Mouse (Mus musculus) myocyte (in vitro differentiated cells): Measurements from ENCODE around the gene Ptbp1. TPM values are rescaled to one million over a fixed set of nuclear protein-coding genes. Genes with fewer than 3 reads are reported as not detected.

ENCODE experiments used
- H3K27me3 ChIP-seq: one replicate; pipeline ENCODE4 v1.6.1; 2011; ENCODE audit not compliant: control insufficient read depth, insufficient read depth, insufficient read length
- H3K36me3 ChIP-seq: one replicate; pipeline ENCODE4 v1.6.1; 2011; ENCODE audit not compliant: control insufficient read depth, insufficient read depth
- H3K4me2 ChIP-seq: one replicate; pipeline ENCODE4 v1.6.1; 2011; ENCODE audit warnings: low read depth, control low read depth
- H3K4me3 ChIP-seq: one replicate; pipeline ENCODE4 v1.5.1; 2011; ENCODE audit warnings: mild to moderate bottlenecking, control low read depth, moderate library complexity
- H3K79me2 ChIP-seq: one replicate; pipeline ENCODE4 v1.6.1; 2011; ENCODE audit not compliant: control insufficient read depth, insufficient read depth
- H3ac ChIP-seq: one replicate; pipeline ENCODE4 v1.6.1; 2011; ENCODE audit not compliant: control insufficient read depth, insufficient read length
- CEBPB ChIP-seq: IDR thresholded peaks from 2 replicates; pipeline ENCODE4 v1.6.1; 2011; ENCODE audit warnings: mild to moderate bottlenecking, moderate library complexity; ENCODE audit not compliant: poor library complexity, insufficient read depth, severe bottlenecking
- E2F4 ChIP-seq: IDR thresholded peaks from one replicate; pipeline ENCODE4 v1.6.1; 2011; ENCODE audit warnings: mild to moderate bottlenecking, control low read depth, moderate library complexity; ENCODE audit not compliant: insufficient read depth
- MAX ChIP-seq: IDR thresholded peaks from one replicate; pipeline ENCODE4 v1.6.1; 2011; ENCODE audit warnings: low read depth, mild to moderate bottlenecking, control low read depth
- MYOD1 ChIP-seq, 3 experiments: IDR thresholded peaks; one replicate each; pipeline ENCODE4 v1.6.1; 2011; ENCODE audit warnings: control low read depth in 2 of 3, low read depth in 2 of 3, mild to moderate bottlenecking in 2 of 3, moderate library complexity in 1 of 3; ENCODE audit not compliant: insufficient read length in 2 of 3, control insufficient read depth in 1 of 3
- MYOG ChIP-seq, 3 experiments: IDR thresholded peaks; one replicate each; pipeline ENCODE4 v1.6.1; 2011; ENCODE audit warnings: control low read depth in 2 of 3, low read depth in 2 of 3, mild to moderate bottlenecking in 2 of 3; ENCODE audit not compliant: insufficient read length in 2 of 3, control insufficient read depth in 1 of 3, insufficient read depth in 1 of 3
- POLR2A ChIP-seq: IDR thresholded peaks from one replicate; pipeline ENCODE4 v1.6.1; 2011; ENCODE audit warnings: low read depth, mild to moderate bottlenecking, control low read depth, moderate library complexity; ENCODE audit not compliant: insufficient read length
- POLR2AphosphoS2 ChIP-seq: IDR thresholded peaks from one replicate; pipeline ENCODE4 v1.6.1; 2011; ENCODE audit warnings: low read depth, control low read depth; ENCODE audit not compliant: insufficient read length
- REST ChIP-seq: IDR thresholded peaks from one replicate; pipeline ENCODE4 v1.6.1; 2011; ENCODE audit warnings: mild to moderate bottlenecking, control low read depth, moderate library complexity; ENCODE audit not compliant: insufficient read depth, insufficient read length
- SRF ChIP-seq: IDR thresholded peaks from one replicate; pipeline ENCODE4 v1.6.1; 2011; ENCODE audit warnings: low read depth; ENCODE audit not compliant: control insufficient read depth, insufficient read length
- TCF12 ChIP-seq: IDR thresholded peaks from one replicate; pipeline ENCODE4 v1.6.1; 2011; ENCODE audit warnings: mild to moderate bottlenecking, control low read depth; ENCODE audit not compliant: poor library complexity, insufficient read depth, severe bottlenecking
- TCF3 ChIP-seq: IDR thresholded peaks from one replicate; pipeline ENCODE4 v1.6.1; 2011; ENCODE audit warnings: low read depth, control low read depth; ENCODE audit not compliant: insufficient read length
- USF1 ChIP-seq: IDR thresholded peaks from one replicate; pipeline ENCODE4 v1.6.1; 2011; ENCODE audit warnings: low read depth, mild to moderate bottlenecking, control low read depth, moderate library complexity
- polyA plus RNA-seq: library from polyadenylated mRNA; unstranded; fragments of >200 nt; fragmentation: generic; extraction: Trizol; gene quantifications from one replicate; pipeline ENCODE4 v1.2.1, GENCODE M21; 2012; ENCODE audit warnings: missing spikeins

Ptbp1 gene
- polyA plus RNA-seq, 1 experiment: 158 TPM

DNA sequence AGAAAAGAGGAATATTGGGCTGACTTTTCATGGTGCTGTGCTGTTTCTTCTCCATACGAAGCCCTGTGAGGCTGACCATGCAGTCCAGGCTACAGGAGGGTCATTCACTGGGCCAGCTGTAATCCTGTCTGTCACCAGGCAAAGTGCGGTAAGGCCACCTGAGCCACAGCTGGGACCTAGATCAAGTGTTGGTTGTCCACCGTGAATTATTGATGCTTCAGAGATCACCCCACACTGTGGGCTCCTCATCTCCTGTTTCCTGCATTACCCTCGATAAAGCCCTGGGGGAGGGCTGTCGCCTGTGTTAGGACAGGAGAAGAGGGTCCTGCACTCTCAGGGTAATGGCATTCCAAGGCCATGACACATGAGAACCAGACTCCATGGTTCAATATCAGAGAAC lies 7.7 kb upstream of the Ptbp1 start:
- Histone ChIP-seq H3K4me3 (no peak overlapping the region), H3K27me3 (no peaks in the 10 kb centered on the region), H3K4me2 (no peak overlapping the region), H3ac (no peak overlapping the region), H3K79me2 (no peaks in the 10 kb centered on the region), H3K36me3 (no peaks in the 10 kb centered on the region)
- TF ChIP-seq POLR2A: no peak
- TF ChIP-seq MYOG (IDR thresholded peaks at IDR 0.05; ENCODE audit: control insufficient read depth in 1 of 3, insufficient read depth in 1 of 3, insufficient read length in 2 of 3, low read depth in 2 of 3): no peak
- no peak for TF ChIP-seq USF1
- no peak for TF ChIP-seq TCF3
- TF ChIP-seq E2F4: no peak
- TF ChIP-seq SRF: no peak

DNA sequence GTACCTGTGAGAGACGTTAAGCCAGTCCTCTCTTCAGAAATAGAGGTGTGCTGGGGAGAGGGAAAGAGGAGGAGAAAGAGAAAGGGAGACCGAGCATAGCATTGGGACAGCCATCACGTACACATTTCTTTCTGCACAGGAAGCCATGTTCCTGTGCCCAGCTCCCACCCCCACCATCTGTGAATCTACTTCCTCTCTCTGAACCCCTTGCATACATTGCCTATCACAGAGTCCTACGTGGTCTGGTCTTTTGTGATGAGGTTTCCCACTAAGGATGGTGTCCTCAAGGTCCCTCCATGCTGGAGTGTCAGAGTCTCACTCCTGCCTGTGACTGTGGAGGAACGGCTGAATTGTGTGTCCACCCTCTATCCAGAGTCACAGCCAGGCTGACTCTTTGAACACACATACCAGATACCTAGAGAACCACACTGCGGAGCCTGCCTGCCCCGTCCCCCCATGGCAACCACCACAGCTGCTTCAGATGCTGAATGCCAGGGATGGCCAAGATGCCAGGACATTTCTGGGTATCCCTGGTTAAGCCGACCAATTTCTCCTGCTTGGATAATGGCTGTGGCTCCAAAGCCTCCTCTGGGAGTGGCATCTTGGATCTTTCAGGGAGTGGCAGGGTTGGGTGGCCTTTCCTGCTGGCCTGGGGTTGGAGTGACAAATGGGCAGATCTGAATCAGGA lies 4.1 kb upstream of the Ptbp1 start:
- Histone ChIP-seq H3ac (no peak overlapping the region), H3K27me3 (no peaks in the 10 kb centered on the region), H3K36me3 (no peaks in the 10 kb centered on the region), H3K4me2 (peak overlapping the region; percentile 43), H3K4me3 (no peak overlapping the region), H3K79me2 (peaks cover under 1% of the 10 kb centered on the region)
- TF ChIP-seq MYOD1 (IDR thresholded peaks at IDR 0.05; ENCODE audit: control insufficient read depth in 1 of 3, insufficient read length in 2 of 3, low read depth in 2 of 3): peak in 2 of 3 experiments; percentile 47 to 77
- no peak for TF ChIP-seq POLR2AphosphoS2
- TF ChIP-seq CEBPB: no peak
- TF ChIP-seq TCF3: peak; percentile 53
- TF ChIP-seq POLR2A: peak; percentile 28
- no peak for TF ChIP-seq MAX
- TF ChIP-seq TCF12: peak; percentile 66
- TF ChIP-seq SRF: no peak
- TF ChIP-seq E2F4: no peak
- TF ChIP-seq MYOG (IDR thresholded peaks at IDR 0.05; ENCODE audit: control insufficient read depth in 1 of 3, insufficient read depth in 1 of 3, insufficient read length in 2 of 3, low read depth in 2 of 3): peak; percentile 77 to 98 (median 82)

DNA sequence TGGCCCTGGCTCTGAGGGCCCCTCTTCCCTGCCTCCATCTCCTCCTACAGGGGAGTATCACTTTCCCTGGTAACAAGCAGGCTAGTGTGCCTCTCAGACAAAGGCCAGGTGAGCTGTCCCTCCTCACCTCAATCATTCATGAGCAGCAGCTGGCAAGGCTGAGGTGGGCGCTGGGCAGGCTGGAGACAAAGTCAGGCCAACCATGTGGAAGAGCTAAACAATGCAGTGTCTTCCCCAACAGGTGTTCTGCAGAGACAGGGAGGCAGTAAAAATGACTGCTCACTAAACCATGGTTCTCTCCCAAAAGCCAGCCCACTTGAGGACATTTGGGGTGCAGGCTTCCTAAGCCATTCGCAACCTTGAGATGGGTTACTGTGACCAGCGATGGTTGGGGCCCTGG lies 2.6 kb upstream of the Ptbp1 start:
- H3K36me3 ChIP-seq: peaks cover 5% of the 10 kb centered on the region
- H3K27me3 ChIP-seq: no peaks in the 10 kb centered on the region
- no peak overlapping the region for H3ac ChIP-seq
- H3K79me2 ChIP-seq: peaks cover 16% of the 10 kb centered on the region
- H3K4me2 ChIP-seq: peak overlapping the region; percentile 100
- H3K4me3 ChIP-seq: no peak overlapping the region
- TF ChIP-seq SRF: no peak
- TF ChIP-seq CEBPB: no peak
- TF ChIP-seq REST: no peak
- TF ChIP-seq MYOD1 (IDR thresholded peaks at IDR 0.05; ENCODE audit: control insufficient read depth in 1 of 3, insufficient read length in 2 of 3, low read depth in 2 of 3): peak in 2 of 3 experiments; percentile 45 to 66
- TF ChIP-seq E2F4: no peak
- no peak for TF ChIP-seq TCF12
- no peak for TF ChIP-seq POLR2AphosphoS2
- TF ChIP-seq POLR2A: no peak
- TF ChIP-seq MAX: no peak
- no peak for TF ChIP-seq USF1
- TF ChIP-seq MYOG (IDR thresholded peaks at IDR 0.05; ENCODE audit: control insufficient read depth in 1 of 3, insufficient read depth in 1 of 3, insufficient read length in 2 of 3, low read depth in 2 of 3): peak in 1 of 3 experiments; percentile 60

DNA sequence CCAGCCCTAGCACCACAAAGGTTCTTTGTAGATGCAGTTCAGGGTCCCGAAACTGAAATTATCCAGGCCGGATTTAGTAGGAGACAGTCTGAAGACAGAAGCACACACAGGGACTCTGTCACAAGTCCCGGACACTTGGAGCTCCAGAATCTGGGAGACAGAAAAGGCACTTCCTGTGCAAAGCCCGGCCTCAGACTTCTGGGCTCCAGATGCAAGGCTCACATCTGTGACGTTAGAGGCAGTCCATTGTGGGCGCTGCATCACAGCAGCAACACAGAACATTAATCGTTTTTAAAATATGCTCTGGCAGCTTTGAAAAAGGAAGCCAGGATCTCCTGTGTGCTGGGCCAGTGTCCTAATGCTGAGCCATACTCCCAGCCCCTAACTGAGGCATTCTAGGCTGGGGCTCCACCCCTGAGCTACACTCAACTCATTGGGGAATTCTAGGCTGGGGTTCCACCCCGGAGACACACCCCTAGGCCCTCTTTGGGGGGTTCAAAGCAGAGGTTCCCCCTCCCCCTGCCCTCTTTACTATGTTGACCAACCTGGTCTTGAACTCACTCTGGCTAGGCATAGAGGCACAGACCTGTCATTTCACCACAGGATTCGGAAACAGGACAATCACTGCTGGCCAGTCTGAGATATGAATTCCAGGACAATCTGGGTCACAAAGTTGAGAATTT lies 2.0 kb upstream of the Ptbp1 start:
- Histone ChIP-seq H3K4me2 (peak overlapping the region; percentile 100), H3ac (no peak overlapping the region), H3K4me3 (peak overlapping the region; percentile 98), H3K79me2 (peaks cover 22% of the 10 kb centered on the region), H3K27me3 (no peaks in the 10 kb centered on the region), H3K36me3 (peaks cover 7% of the 10 kb centered on the region)
- TF ChIP-seq POLR2A (no peak), MYOD1 (IDR thresholded peaks at IDR 0.05; ENCODE audit: control insufficient read depth in 1 of 3, insufficient read length in 2 of 3, low read depth in 2 of 3) (no peak), MYOG (IDR thresholded peaks at IDR 0.05; ENCODE audit: control insufficient read depth in 1 of 3, insufficient read depth in 1 of 3, insufficient read length in 2 of 3, low read depth in 2 of 3) (no peak), USF1 (no peak), SRF (no peak), TCF3 (no peak), REST (no peak), MAX (no peak)
